Mouse (Mus musculus) neural tube, embryonic 13.5 days (tissue): ENCODE results near the gene 2310030G06Rik. TPM values are rescaled to one million over a fixed set of nuclear protein-coding genes. Genes with fewer than 3 reads are reported as not detected.

Experiments
- ATAC-seq: fragments of 200-750 bp; cut with Nextera tagmentation; 2 replicates; pipeline ENCODE4 v1.8.0; 2017; ENCODE audit warnings: low read depth, mild to moderate bottlenecking, moderate TSS enrichment, moderate library complexity
- H3K27ac ChIP-seq: fragments of 300-500 bp; sonication (generic); replicated peaks from 2 replicates; pipeline ENCODE4 v1.5.1; 2015; ENCODE audit warnings: moderate library complexity, mild to moderate bottlenecking, inconsistent platforms
- H3K27me3 ChIP-seq: fragments of 300-500 bp; sonication (generic); 2 replicates; pipeline ENCODE4 v1.6.1; 2015; ENCODE audit warnings: mild to moderate bottlenecking, inconsistent platforms
- H3K36me3 ChIP-seq: fragments of 300-500 bp; sonication (generic); 2 replicates; pipeline ENCODE4 v1.6.1; 2015; ENCODE audit warnings: mild to moderate bottlenecking, inconsistent platforms
- H3K4me1 ChIP-seq: fragments of 300-500 bp; sonication (generic); replicated peaks from 2 replicates; pipeline ENCODE4 v1.6.1; 2015; ENCODE audit warnings: inconsistent platforms
- H3K4me2 ChIP-seq: fragments of 300-500 bp; sonication (generic); 2 replicates; pipeline ENCODE4 v1.6.1; 2015; ENCODE audit warnings: inconsistent platforms, mild to moderate bottlenecking, moderate library complexity
- H3K4me3 ChIP-seq: fragments of 300-500 bp; sonication (generic); 2 replicates; pipeline ENCODE4 v1.5.1; 2015; ENCODE audit warnings: mild to moderate bottlenecking, inconsistent platforms
- H3K9ac ChIP-seq: fragments of 300-500 bp; sonication (generic); 2 replicates; pipeline ENCODE4 v1.6.1; 2015; ENCODE audit warnings: moderate library complexity, mild to moderate bottlenecking, inconsistent platforms
- H3K9me3 ChIP-seq: fragments of 300-500 bp; sonication (generic); 2 replicates; pipeline ENCODE4 v1.6.1; 2016; ENCODE audit warnings: inconsistent platforms
- WGBS: fragments of 180-500 bp; shearing (Covaris S2); methylation state at CpG from one replicate; pipeline ENCODE4 v1.1.7; 2015; 5-methylcytosine and 5-hydroxymethylcytosine counted together
- polyA plus RNA-seq: library from polyadenylated mRNA; unstranded; fragments of >200 nt; fragmentation: Nextera tagmentation; extraction: Ambion mirVana; gene quantifications from 2 replicates; pipeline ENCODE4 v1.2.1, GENCODE M21; 2015

2310030G06Rik gene
- polyA plus RNA-seq, 1 experiment from 2014 or later = 2.3 TPM

DNA sequence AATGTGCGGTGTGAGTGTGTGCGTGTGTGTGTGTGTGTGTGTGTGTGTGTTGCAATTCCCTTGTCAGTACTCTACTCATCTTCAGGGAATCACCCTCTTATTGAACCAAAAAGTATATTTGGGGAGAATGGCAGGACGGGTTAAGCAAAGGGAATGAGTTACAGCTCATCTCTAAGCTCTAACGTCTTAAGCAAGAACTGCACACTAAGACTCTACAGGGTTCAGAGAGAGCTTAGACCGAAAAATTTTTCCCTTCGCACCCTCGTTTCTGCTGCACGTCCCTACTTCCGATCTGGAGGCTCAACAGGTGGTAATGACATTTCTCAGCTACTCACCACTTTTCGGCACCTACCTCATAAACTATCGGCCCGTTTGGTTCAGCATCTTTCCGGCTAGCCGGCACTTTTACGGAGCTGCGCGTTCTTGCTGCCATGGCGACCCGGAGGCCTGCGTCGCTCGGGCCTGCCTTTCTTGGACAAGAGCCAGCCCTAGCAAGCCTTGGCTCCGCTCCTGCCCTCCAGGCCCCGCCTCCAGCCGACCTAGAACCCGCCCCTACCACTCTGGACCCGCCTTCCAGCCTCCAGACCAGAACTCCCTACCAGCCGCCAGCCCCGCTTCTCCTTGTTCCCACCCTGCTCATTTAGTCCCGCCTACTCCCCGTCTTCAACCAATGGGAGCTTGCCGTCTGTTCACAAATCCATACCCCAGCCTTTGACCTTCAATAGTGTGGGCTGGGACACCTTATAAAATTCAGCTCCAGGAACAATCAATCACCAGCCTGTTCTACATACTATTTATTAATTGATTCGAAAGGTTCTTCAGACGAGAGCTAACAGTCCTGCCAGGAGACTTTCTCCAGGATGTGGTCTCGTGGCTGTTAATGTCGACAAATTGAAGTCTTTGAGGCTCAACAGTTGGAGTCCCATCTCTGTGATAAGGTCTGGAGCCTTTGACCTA lies 7.1 kb downstream of the 2310030G06Rik start, which contains the start of gene Dixdc1:
Dixdc1 (minus strand) TSS at position 604 of the 957 bp plus-strand sequence.
- no peak within 1 kb of the TSS for H3K27ac ChIP-seq
- ATAC-seq = peak; percentile 98
- no peak within 1 kb of the TSS for H3K9ac ChIP-seq
- H3K36me3 ChIP-seq = no peaks in the 10 kb centered on the region
- WGBS = 14% methylated on average over 36 of the region's 36 CpGs
- peak within 1 kb of the TSS; percentile 37 for H3K4me3 ChIP-seq
- H3K9me3 ChIP-seq = no peaks in the 10 kb centered on the region
- peak within 1 kb of the TSS; percentile 64 for H3K4me2 ChIP-seq
- H3K4me1 ChIP-seq = peaks cover 12% of the 10 kb centered on the region; the same call in 1 of the 2 replicates
- H3K27me3 ChIP-seq = no peaks in the 10 kb centered on the region

- peak overlapping the region; percentile 40 for H3K4me2 ChIP-seq
- 5% methylated on average over 9 of the region's 9 CpGs for WGBS
- H3K4me1 ChIP-seq = peaks cover 19% of the 10 kb centered on the region; the same call in 1 of the 2 replicates
- no peak overlapping the region for H3K4me3 ChIP-seq
- no peak overlapping the region for H3K9ac ChIP-seq
- H3K27ac ChIP-seq = no peak overlapping the region
- no peaks in the 10 kb centered on the region for H3K27me3 ChIP-seq
- no peaks in the 10 kb centered on the region for H3K9me3 ChIP-seq
- ATAC-seq = no peak
- H3K36me3 ChIP-seq = no peaks in the 10 kb centered on the region
Measured at GRCm38 (mm10) chr9:50734989-50735388, 11.3 kb downstream of the 2310030G06Rik start.

- 4% methylated on average over 4 of the region's 4 CpGs for WGBS
- peaks cover 17% of the 10 kb centered on the region; the same call in 1 of the 2 replicates for H3K4me1 ChIP-seq
- no peak overlapping the region for H3K9ac ChIP-seq
- H3K4me2 ChIP-seq = no peak overlapping the region
- H3K36me3 ChIP-seq = no peaks in the 10 kb centered on the region
- H3K27me3 ChIP-seq = no peaks in the 10 kb centered on the region
- 0 out of 2 replicates have a peak overlapping the region, but pooled peaks have one; percentile 19 for H3K27ac ChIP-seq
- H3K4me3 ChIP-seq = no peak overlapping the region
- ATAC-seq = no peak
- H3K9me3 ChIP-seq = no peaks in the 10 kb centered on the region
Measured at GRCm38 (mm10) chr9:50732560-50732959, 13.8 kb downstream of the 2310030G06Rik start.

GRCm38 (mm10) chr9:50729600-50729999 lies 16.7 kb downstream of the 2310030G06Rik start:
- H3K4me3 ChIP-seq = no peak overlapping the region
- no peak overlapping the region for H3K9ac ChIP-seq
- no peaks in the 10 kb centered on the region for H3K9me3 ChIP-seq
- H3K4me2 ChIP-seq = no peak overlapping the region
- peaks cover 44% of the 10 kb centered on the region for H3K4me1 ChIP-seq
- 0 out of 2 replicates have a peak overlapping the region, but pooled peaks have one; percentile 16 for H3K27ac ChIP-seq
- 64% methylated on average over 4 of the region's 4 CpGs for WGBS
- ATAC-seq = no peak
- H3K36me3 ChIP-seq = no peaks in the 10 kb centered on the region
- no peaks in the 10 kb centered on the region for H3K27me3 ChIP-seq

DNA sequence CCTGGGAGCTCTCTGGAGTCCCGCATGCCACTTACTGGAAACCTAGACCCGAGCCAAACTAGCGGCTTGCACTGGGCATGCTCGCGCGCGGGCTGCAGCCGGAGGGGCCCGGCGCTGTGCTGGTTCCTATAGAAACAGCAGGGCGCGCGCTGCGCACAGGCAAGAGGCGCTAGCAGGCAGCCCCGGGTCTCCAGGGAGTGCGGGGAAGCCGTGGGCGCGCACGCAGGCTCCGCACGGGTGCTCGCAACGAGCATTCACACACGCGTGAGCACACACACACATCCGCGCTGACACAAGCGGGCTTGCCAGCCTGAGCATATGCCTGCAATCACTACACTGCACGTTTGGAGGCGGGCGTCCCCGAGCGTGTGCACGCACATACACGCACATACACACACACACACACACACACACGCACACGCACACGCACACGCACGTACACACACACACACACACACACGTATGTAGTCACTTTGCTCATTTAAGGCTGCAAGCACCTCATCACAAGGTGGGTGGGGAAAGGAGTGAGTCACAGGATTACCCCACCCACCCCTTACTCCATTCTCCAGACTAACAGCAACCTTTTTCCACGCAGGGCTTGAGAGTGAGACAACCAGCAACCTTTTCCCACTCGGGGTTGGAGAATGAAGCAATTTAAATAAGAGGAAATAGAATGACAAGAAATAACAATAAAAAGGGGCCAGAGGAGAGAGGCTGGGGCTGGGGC lies 18.2 kb downstream of the 2310030G06Rik start:
- WGBS = under 1% methylated on average over 44 of the region's 45 CpGs
- H3K27ac ChIP-seq = peak overlapping the region; percentile 86
- H3K4me2 ChIP-seq = peak overlapping the region; percentile 83
- no peaks in the 10 kb centered on the region for H3K36me3 ChIP-seq
- H3K27me3 ChIP-seq = no peaks in the 10 kb centered on the region
- ATAC-seq = peak; percentile 97
- no peaks in the 10 kb centered on the region for H3K9me3 ChIP-seq
- peaks cover 59% of the 10 kb centered on the region for H3K4me1 ChIP-seq
- H3K9ac ChIP-seq = peak overlapping the region; percentile 89
- H3K4me3 ChIP-seq = peak overlapping the region; percentile 75

GRCm38 (mm10) chr9:50727171-50727924 lies 19.0 kb downstream of the 2310030G06Rik start:
- Histone ChIP-seq H3K9ac (peak overlapping the region; percentile 89), H3K9me3 (no peaks in the 10 kb centered on the region), H3K27me3 (no peaks in the 10 kb centered on the region), H3K4me3 (peak overlapping the region; percentile 75), H3K27ac (peak overlapping the region; percentile 86), H3K4me2 (peak overlapping the region; percentile 83), H3K4me1 (peaks cover 62% of the 10 kb centered on the region), H3K36me3 (no peaks in the 10 kb centered on the region)
- WGBS = 2% methylated on average over 30 of the region's 30 CpGs
- peak; percentile 24 for ATAC-seq

DNA sequence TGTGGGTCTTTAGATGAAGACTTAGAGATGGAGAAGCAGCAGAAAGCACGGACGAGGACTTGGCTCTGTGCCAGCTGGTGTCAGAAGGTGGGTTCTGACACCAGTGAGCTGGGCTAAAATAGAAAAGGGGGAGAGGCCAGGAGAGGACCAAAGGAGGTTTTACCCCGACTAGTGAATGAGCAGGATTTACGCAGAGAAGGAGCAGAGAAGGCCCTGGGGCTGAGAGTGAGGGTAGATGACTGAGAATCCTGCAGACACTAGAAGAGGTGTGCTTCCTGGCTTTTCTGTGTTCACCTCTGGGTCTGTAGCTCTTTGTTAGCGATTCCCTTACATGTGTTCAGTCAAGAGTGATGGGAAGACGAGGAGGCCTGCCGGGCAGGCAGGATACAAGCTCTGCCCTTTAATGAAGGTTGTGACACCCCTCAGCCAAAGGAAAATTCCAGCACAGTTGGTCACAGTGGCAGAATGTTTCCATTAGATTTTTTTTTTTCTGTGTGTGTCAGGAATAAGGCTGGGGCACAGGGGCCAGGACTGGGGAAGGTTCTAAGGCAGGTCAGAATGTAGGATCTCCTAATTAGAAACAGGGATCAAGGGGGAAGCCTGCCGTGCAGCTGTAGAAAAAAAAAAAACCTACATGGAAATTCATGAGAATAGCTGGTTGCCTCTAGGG lies 20.3 kb downstream of the 2310030G06Rik start:
- peak overlapping the region; percentile 86 for H3K27ac ChIP-seq
- no peaks in the 10 kb centered on the region for H3K9me3 ChIP-seq
- peak overlapping the region; percentile 83 for H3K4me2 ChIP-seq
- no peaks in the 10 kb centered on the region for H3K27me3 ChIP-seq
- peak overlapping the region; percentile 75 for H3K4me3 ChIP-seq
- peak overlapping the region; percentile 89 for H3K9ac ChIP-seq
- H3K4me1 ChIP-seq = peaks cover 72% of the 10 kb centered on the region
- WGBS = 30% methylated on average over 8 of the region's 8 CpGs
- no peaks in the 10 kb centered on the region for H3K36me3 ChIP-seq
- ATAC-seq = no peak

- Histone ChIP-seq H3K27me3 (no peaks in the 10 kb centered on the region), H3K4me3 (peak overlapping the region; percentile 8), H3K27ac (peak overlapping the region; percentile 86), H3K9me3 (no peaks in the 10 kb centered on the region), H3K9ac (peak overlapping the region; percentile 63), H3K4me2 (peak overlapping the region; percentile 83), H3K4me1 (peaks cover 81% of the 10 kb centered on the region), H3K36me3 (no peaks in the 10 kb centered on the region)
- no peak for ATAC-seq
- 27% methylated on average over 3 of the region's 3 CpGs for WGBS
Measured at GRCm38 (mm10) chr9:50724661-50725330, 21.5 kb downstream of the 2310030G06Rik start.

DNA sequence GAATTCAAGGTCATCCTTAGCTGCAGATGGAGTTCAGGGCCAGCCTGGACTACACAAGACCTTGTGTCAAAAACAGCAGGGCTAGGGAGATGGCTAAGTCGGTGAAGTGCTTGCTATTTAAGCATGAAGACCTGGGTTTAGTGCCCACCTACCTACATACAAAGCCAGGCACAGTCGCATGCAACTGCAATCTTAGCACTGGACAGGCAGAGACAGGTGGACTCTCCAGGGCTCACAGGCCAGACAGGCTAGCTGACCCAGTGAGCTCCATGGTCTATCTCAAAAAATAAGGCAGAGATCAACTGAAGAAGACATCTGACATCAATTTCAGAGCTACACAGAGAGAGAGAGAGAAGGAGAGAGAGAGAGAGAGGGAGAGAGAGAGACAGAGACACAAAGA lies 22.2 kb downstream of the 2310030G06Rik start:
- Histone ChIP-seq H3K4me3 (peak overlapping the region; percentile 8; the same call in 1 of the 2 replicates), H3K27me3 (no peaks in the 10 kb centered on the region), H3K27ac (peak overlapping the region; percentile 86), H3K4me2 (peak overlapping the region; percentile 83), H3K9ac (peak overlapping the region; percentile 63), H3K9me3 (no peaks in the 10 kb centered on the region), H3K36me3 (no peaks in the 10 kb centered on the region), H3K4me1 (peaks cover 81% of the 10 kb centered on the region)
- 67% methylated on average over 2 of the region's 2 CpGs for WGBS
- no peak for ATAC-seq

DNA sequence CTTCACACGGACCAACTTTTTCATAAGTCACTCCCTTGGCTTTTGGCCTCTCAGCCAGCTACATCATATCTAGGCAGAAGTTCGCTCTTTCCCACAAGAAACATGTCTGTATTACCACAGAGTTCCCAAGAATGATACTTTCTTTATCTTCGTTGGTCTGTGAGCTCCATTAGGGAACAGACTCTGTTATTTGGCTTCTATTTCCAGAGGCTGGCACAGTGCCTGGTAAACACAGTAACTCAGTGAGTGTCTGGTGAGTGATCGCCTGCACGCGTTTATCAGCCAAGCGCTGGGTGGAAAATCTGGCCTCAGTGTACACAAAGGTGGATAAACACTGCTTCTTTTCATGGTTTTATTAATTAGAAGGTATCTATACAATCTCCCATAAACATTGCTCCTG lies 22.9 kb downstream of the 2310030G06Rik start:
- ATAC-seq = no peak
- WGBS = 31% methylated on average over 7 of the region's 7 CpGs
- Histone ChIP-seq H3K27me3 (no peaks in the 10 kb centered on the region), H3K4me2 (peak overlapping the region; percentile 83), H3K9ac (peak overlapping the region; percentile 52), H3K4me1 (peaks cover 76% of the 10 kb centered on the region), H3K27ac (peak overlapping the region; percentile 86), H3K4me3 (peak overlapping the region; percentile 14), H3K36me3 (no peaks in the 10 kb centered on the region), H3K9me3 (no peaks in the 10 kb centered on the region)
